Comparison of ENCODE assay signal across 18 mouse cellular contexts in genomic region chr5:90135971-90136370, GRCm38 (mm10).
DNase-seq lines count a peak whose midpoint lies in the region; ATAC-seq and TF ChIP-seq lines count a peak whose summit lies in the region.
"Had no signal": no experiment of that assay in that cellular context is flagged by ENCODE, and none has a peak within 500 bp of the region (broad histone marks: within the 10 kb centered on the region; RNA-seq: fewer than 3 reads in every experiment).

No protein-coding gene starts in this region.

- no peak for TF ChIP-seq CTCF in lung, postnatal 0 days (IDR thresholded peaks at IDR 0.05)

- H3K27me3 ChIP-seq in lung, postnatal 0 days (replicated peaks; ENCODE audit: insufficient read depth, low read length), result no peaks in the 10 kb centered on the region
- no peaks in the 10 kb centered on the region for H3K27me3 ChIP-seq in hindbrain, embryonic 14.5 days (ENCODE audit: control insufficient read depth, insufficient read depth, low read length)
- H3K27me3 ChIP-seq: CH12.LX; embryonic facial prominence, embryonic 12.5 days; forebrain, embryonic 15.5 days; hindbrain, embryonic 15.5 days had no signal

- no peak for ATAC-seq in lung, postnatal 0 days
- no peak for ATAC-seq in hindbrain, embryonic 14.5 days (ENCODE audit: low FRiP score)
- ATAC-seq: activated CD4-positive, CD25-positive, alpha-beta regulatory T cell, adult 4 months; forebrain, embryonic 15.5 days; Patski had no signal

- no peaks in the 10 kb centered on the region for H3K36me3 ChIP-seq in lung, postnatal 0 days (ENCODE audit: insufficient read depth, low read length)
- no peaks in the 10 kb centered on the region for H3K36me3 ChIP-seq in hindbrain, embryonic 14.5 days (replicated peaks; ENCODE audit: control insufficient read depth, insufficient read depth)
- H3K36me3 ChIP-seq: embryonic facial prominence, embryonic 12.5 days; forebrain, embryonic 15.5 days; heart, embryonic 10.5 days; hindbrain, embryonic 15.5 days had no signal

- H3K27ac ChIP-seq in lung, postnatal 0 days (ENCODE audit: low read length), result no peak overlapping the region
- H3K27ac ChIP-seq in hindbrain, embryonic 14.5 days, result no peak overlapping the region
- H3K27ac ChIP-seq: embryonic facial prominence, embryonic 12.5 days; forebrain, embryonic 15.5 days; heart, embryonic 10.5 days; hindbrain, embryonic 15.5 days had no signal

- 59% methylated on average over 7 of the region's 7 CpGs for WGBS in lung, postnatal 0 days
- WGBS in hindbrain, embryonic 14.5 days, result 85% methylated on average over 7 of the region's 7 CpGs

- DNase-seq in heart, adult 18-20 months, result peak; percentile 12 to 18
- DNase-seq in heart, adult 8-10 months (ENCODE audit: low spot score), result no peak
- peak; percentile 43 for DNase-seq in lung, postnatal 25 days (ENCODE audit: low spot score)
- no peak for DNase-seq in lung, postnatal 0 days (ENCODE audit: low spot score)
- DNase-seq in gastrocnemius, postnatal 25 days, result peak; percentile 46
- no peak for DNase-seq in hindbrain, embryonic 14.5 days (ENCODE audit: low spot score)
- DNase-seq: adrenal gland, postnatal 14 days; cerebellum, adult 11-12 months; cerebellum, adult 9-10 months; cerebellum, postnatal 25 days; heart, postnatal 10 days had no signal

- no peaks in the 10 kb centered on the region for H3K4me1 ChIP-seq in lung, postnatal 0 days (ENCODE audit: insufficient read depth, low read depth, low read length)
- H3K4me1 ChIP-seq in hindbrain, embryonic 14.5 days (replicated peaks; ENCODE audit: control insufficient read depth, insufficient read depth, low read length), result no peaks in the 10 kb centered on the region
- H3K4me1 ChIP-seq: embryonic facial prominence, embryonic 12.5 days; forebrain, embryonic 15.5 days; heart, embryonic 10.5 days; hindbrain, embryonic 15.5 days had no signal

- no peaks in the 10 kb centered on the region for H3K9me3 ChIP-seq in lung, postnatal 0 days (ENCODE audit: low read length)
- no peaks in the 10 kb centered on the region for H3K9me3 ChIP-seq in hindbrain, embryonic 14.5 days (ENCODE audit: control insufficient read depth, low read length)
- H3K9me3 ChIP-seq: forebrain, embryonic 15.5 days; heart, embryonic 10.5 days; hindbrain, embryonic 15.5 days had no signal

- H3K4me3 ChIP-seq in lung, postnatal 0 days (ENCODE audit: low read depth, low read length), result no peak overlapping the region
- H3K4me3 ChIP-seq in hindbrain, embryonic 14.5 days (replicated peaks; ENCODE audit: low read length), result no peak overlapping the region
- H3K4me3 ChIP-seq: embryonic facial prominence, embryonic 12.5 days; forebrain, embryonic 15.5 days; heart, embryonic 10.5 days; hindbrain, embryonic 15.5 days had no signal

- no peak overlapping the region for H3K4me2 ChIP-seq in lung, postnatal 0 days (replicated peaks; ENCODE audit: low read depth, low read length)
- no peak overlapping the region for H3K4me2 ChIP-seq in hindbrain, embryonic 14.5 days (replicated peaks)
- H3K4me2 ChIP-seq: embryonic facial prominence, embryonic 12.5 days; forebrain, embryonic 15.5 days; hindbrain, embryonic 15.5 days had no signal

- no peak for TF ChIP-seq EP300 in lung, postnatal 0 days (IDR thresholded peaks at IDR 0.05)

- H3K9ac ChIP-seq in lung, postnatal 0 days (replicated peaks; ENCODE audit: low read depth), result no peak overlapping the region
- no peak overlapping the region for H3K9ac ChIP-seq in hindbrain, embryonic 14.5 days
- H3K9ac ChIP-seq: embryonic facial prominence, embryonic 12.5 days; forebrain, embryonic 15.5 days; hindbrain, embryonic 15.5 days had no signal

Comparison
In these comparisons a context has a peak if more than half of its experiments do, and no peak if none do; other contexts are left out.
1. DNase-seq: peak in heart, adult 18-20 months (2 of 2), lung, postnatal 25 days (single experiment) and gastrocnemius, postnatal 25 days (single experiment); none in heart, adult 8-10 months (single experiment), lung, postnatal 0 days (single experiment) and hindbrain, embryonic 14.5 days (single experiment).